Mouse (Mus musculus): ENCODE measurements around the gene Prr22.

GRCm38 (mm10) chr17:56759261-56759660 lies 10.8 kb upstream of the Prr22 start:
- no peak for TF ChIP-seq CTCF (IDR thresholded peaks at IDR 0.05; ENCODE audit: borderline replicate concordance, insufficient read depth, low read length)
- no peak for TF ChIP-seq POLR2A (IDR thresholded peaks at IDR 0.05; ENCODE audit: low read depth, low read length)
